Mouse (Mus musculus) olfactory bulb, adult 2 months (tissue): ENCODE results near the gene Eif2b5.

Experiments used
- CTCF ChIP-seq: fragments of 200-500 bp; IDR thresholded peaks from 2 replicates; pipeline ENCODE4 v1.5.1; 2012; ENCODE audit warnings: low read depth, mild to moderate bottlenecking, low read length, moderate library complexity; ENCODE audit not compliant: insufficient read depth
- POLR2A ChIP-seq: fragments of 200-500 bp; IDR thresholded peaks from 2 replicates; pipeline ENCODE4 v1.6.1; 2012; ENCODE audit warnings: mild to moderate bottlenecking, low read depth, low read length, moderate library complexity; ENCODE audit not compliant: insufficient read depth

GRCm38 (mm10) chr16:20477270-20477669 is 21.3 kb upstream of the Eif2b5 start:
- TF ChIP-seq CTCF (no peak), POLR2A (no peak)
